Mouse (Mus musculus) lung, embryonic 16.5 days (tissue): ENCODE data around the gene Grid1. TPM values are rescaled to one million over a fixed set of nuclear protein-coding genes. Genes with fewer than 3 reads are reported as not detected.
A peak's percentile ranks its signal among the peaks of the same experiment; 100 is the strongest.

Experiments used
- ATAC-seq: fragments of 200-750 bp; cut with Nextera tagmentation; 2 replicates; pipeline ENCODE4 v1.8.0; 2017; ENCODE audit warnings: low read depth, mild to moderate bottlenecking, moderate library complexity
- H3K27ac ChIP-seq: fragments of 300-500 bp; sonication (generic); 2 replicates; pipeline ENCODE4 v1.5.1; 2014; ENCODE audit warnings: mild to moderate bottlenecking, control low read depth, low read length
- H3K27me3 ChIP-seq: fragments of 300-500 bp; sonication (generic); 2 replicates; pipeline ENCODE4 v1.6.1; 2014; ENCODE audit warnings: low read depth, low read length, mixed read lengths; ENCODE audit not compliant: control insufficient read depth, insufficient read depth
- H3K36me3 ChIP-seq: fragments of 300-500 bp; sonication (generic); 2 replicates; pipeline ENCODE4 v1.6.1; 2014; ENCODE audit warnings: low read length; ENCODE audit not compliant: control insufficient read depth, insufficient read depth
- H3K4me1 ChIP-seq: fragments of 300-500 bp; sonication (generic); replicated peaks from 2 replicates; pipeline ENCODE4 v1.6.1; 2014; ENCODE audit warnings: low read length, mixed read lengths; ENCODE audit not compliant: control insufficient read depth, insufficient read depth
- H3K4me2 ChIP-seq: fragments of 300-500 bp; sonication (generic); 2 replicates; pipeline ENCODE4 v1.6.1; 2014; ENCODE audit warnings: low read depth, low read length, control low read depth
- H3K4me3 ChIP-seq: fragments of 300-500 bp; sonication (generic); 2 replicates; pipeline ENCODE4 v1.5.1; 2014; ENCODE audit warnings: mild to moderate bottlenecking, low read length, control low read depth
- H3K9ac ChIP-seq: fragments of 300-500 bp; sonication (generic); 2 replicates; pipeline ENCODE4 v1.6.1; 2014; ENCODE audit warnings: low read length, control low read depth
- H3K9me3 ChIP-seq: fragments of 300-500 bp; sonication (generic); 2 replicates; pipeline ENCODE4 v1.6.1; 2016; ENCODE audit warnings: low read length; ENCODE audit not compliant: control insufficient read depth
- WGBS: fragments of 180-500 bp; shearing (Covaris S2); extraction: QIAGEN DNeasy Blood & Tissue Kit; methylation state at CpG from one replicate; pipeline ENCODE4 v1.1.7; 2014; 5-methylcytosine and 5-hydroxymethylcytosine counted together
- polyA plus RNA-seq: library from polyadenylated mRNA; unstranded; fragments of >200 nt; fragmentation: Nextera tagmentation; extraction: Ambion mirVana; gene quantifications from 2 replicates; pipeline ENCODE4 v1.2.1, GENCODE M21; 2015

Gene Grid1
- polyA plus RNA-seq, 1 experiment from 2014 or later: 0.51 TPM

- Histone ChIP-seq H3K4me2 (no peak overlapping the region), H3K27me3 (no peaks in the 10 kb centered on the region), H3K9ac (no peak overlapping the region), H3K27ac (no peak overlapping the region), H3K4me1 (no peaks in the 10 kb centered on the region), H3K4me3 (no peak overlapping the region), H3K9me3 (no peaks in the 10 kb centered on the region), H3K36me3 (no peaks in the 10 kb centered on the region)
- 73% methylated on average over 8 of the region's 8 CpGs for WGBS
- ATAC-seq: no peak
Observed at GRCm38 (mm10) chr14:35365177-35365944, 545.5 kb downstream of the Grid1 start.

GRCm38 (mm10) chr14:35374374-35374773 is 554.5 kb downstream of the Grid1 start:
- no peaks in the 10 kb centered on the region for H3K36me3 ChIP-seq
- no peaks in the 10 kb centered on the region for H3K9me3 ChIP-seq
- H3K9ac ChIP-seq: no peak overlapping the region
- H3K27ac ChIP-seq: no peak overlapping the region
- H3K4me2 ChIP-seq: no peak overlapping the region
- H3K4me3 ChIP-seq: no peak overlapping the region
- ATAC-seq: no peak
- WGBS: 88% methylated on average over 3 of the region's 3 CpGs
- no peaks in the 10 kb centered on the region for H3K4me1 ChIP-seq
- no peaks in the 10 kb centered on the region for H3K27me3 ChIP-seq

GRCm38 (mm10) chr14:35393591-35393990 is 573.7 kb downstream of the Grid1 start:
- no peak overlapping the region for H3K9ac ChIP-seq
- 0 out of 2 replicates have a peak, but pooled peaks have one; percentile 45 for ATAC-seq
- H3K36me3 ChIP-seq: no peaks in the 10 kb centered on the region
- H3K4me3 ChIP-seq: no peak overlapping the region
- no peaks in the 10 kb centered on the region for H3K4me1 ChIP-seq
- no peaks in the 10 kb centered on the region for H3K9me3 ChIP-seq
- 60% methylated on average over 4 of the region's 4 CpGs for WGBS
- H3K27ac ChIP-seq: no peak overlapping the region
- H3K4me2 ChIP-seq: no peak overlapping the region
- no peaks in the 10 kb centered on the region for H3K27me3 ChIP-seq

- Histone ChIP-seq H3K9ac (no peak overlapping the region), H3K27ac (no peak overlapping the region), H3K27me3 (no peaks in the 10 kb centered on the region), H3K4me1 (no peaks in the 10 kb centered on the region), H3K4me2 (no peak overlapping the region), H3K9me3 (no peaks in the 10 kb centered on the region), H3K4me3 (no peak overlapping the region), H3K36me3 (no peaks in the 10 kb centered on the region)
- WGBS: 78% methylated on average over 3 of the region's 3 CpGs
- ATAC-seq: no peak
Observed at GRCm38 (mm10) chr14:35404249-35404908, 584.5 kb downstream of the Grid1 start.

- Histone ChIP-seq H3K27ac (no peak overlapping the region), H3K9me3 (no peaks in the 10 kb centered on the region; the same call in 1 of the 2 replicates), H3K27me3 (no peaks in the 10 kb centered on the region), H3K4me1 (no peaks in the 10 kb centered on the region), H3K4me3 (no peak overlapping the region), H3K9ac (no peak overlapping the region), H3K4me2 (no peak overlapping the region), H3K36me3 (no peaks in the 10 kb centered on the region)
- no peak for ATAC-seq
- 80% methylated on average over 2 of the region's 2 CpGs for WGBS
Observed at GRCm38 (mm10) chr14:35430259-35430658, 610.4 kb downstream of the Grid1 start.

GRCm38 (mm10) chr14:35453702-35454101 is 633.8 kb downstream of the Grid1 start:
- Histone ChIP-seq H3K4me2 (no peak overlapping the region), H3K9me3 (no peaks in the 10 kb centered on the region), H3K9ac (no peak overlapping the region), H3K27ac (no peak overlapping the region), H3K4me3 (no peak overlapping the region), H3K27me3 (no peaks in the 10 kb centered on the region), H3K36me3 (no peaks in the 10 kb centered on the region), H3K4me1 (no peaks in the 10 kb centered on the region)
- 80% methylated on average over 7 of the region's 7 CpGs for WGBS
- no peak for ATAC-seq

- H3K9ac ChIP-seq: no peak overlapping the region
- 69% methylated on average over 6 of the region's 6 CpGs for WGBS
- no peak for ATAC-seq
- H3K9me3 ChIP-seq: no peaks in the 10 kb centered on the region
- no peaks in the 10 kb centered on the region for H3K4me1 ChIP-seq
- H3K36me3 ChIP-seq: no peaks in the 10 kb centered on the region
- H3K4me2 ChIP-seq: no peak overlapping the region
- H3K27me3 ChIP-seq: no peaks in the 10 kb centered on the region
- H3K27ac ChIP-seq: no peak overlapping the region
- H3K4me3 ChIP-seq: no peak overlapping the region
Observed at GRCm38 (mm10) chr14:35468254-35468653, 648.3 kb downstream of the Grid1 start.

GRCm38 (mm10) chr14:35486017-35486416 is 666.1 kb downstream of the Grid1 start:
- Histone ChIP-seq H3K9me3 (no peaks in the 10 kb centered on the region), H3K9ac (no peak overlapping the region), H3K36me3 (no peaks in the 10 kb centered on the region), H3K27ac (no peak overlapping the region), H3K4me1 (no peaks in the 10 kb centered on the region), H3K27me3 (no peaks in the 10 kb centered on the region), H3K4me3 (no peak overlapping the region), H3K4me2 (no peak overlapping the region)
- no peak for ATAC-seq
- 68% methylated on average over 2 of the region's 2 CpGs for WGBS

- Histone ChIP-seq H3K9ac (no peak overlapping the region), H3K4me3 (no peak overlapping the region), H3K27ac (no peak overlapping the region), H3K4me2 (no peak overlapping the region), H3K36me3 (no peaks in the 10 kb centered on the region), H3K9me3 (no peaks in the 10 kb centered on the region), H3K4me1 (no peaks in the 10 kb centered on the region), H3K27me3 (no peaks in the 10 kb centered on the region)
- no peak for ATAC-seq
- 31% methylated on average over 5 of the region's 5 CpGs for WGBS
Observed at GRCm38 (mm10) chr14:35502324-35502723, 682.4 kb downstream of the Grid1 start.
